Mouse (Mus musculus) hindlimb bud, embryonic 11.5 days (tissue): Measurements from ENCODE around the gene Krt26.

Experiments used
- DNase-seq: peaks from one replicate; pipeline ENCODE4 v3.0.0-alpha.2; 2012; ENCODE audit warnings: low read depth, low spot score; ENCODE audit errors: extremely low spot score

Gene Krt26

GRCm38 (mm10) chr11:99337866-99338265 is at the start of gene Krt26:
Gene Krt26, minus strand, starts transcription at chr11:99337966.
- no peak for DNase-seq

- DNase-seq = no peak
These were observed 48.3 kb upstream of the Krt26 start for GRCm38 (mm10) chr11:99385813-99386721.

GRCm38 (mm10) chr11:99379568-99379967 is 41.8 kb upstream of the Krt26 start:
- no peak for DNase-seq

GRCm38 (mm10) chr11:99374803-99375202 is 37.0 kb upstream of the Krt26 start, which contains the start of gene Krt28:
Gene Krt28, minus strand, starts transcription at chr11:99374903.
- no peak for DNase-seq

- DNase-seq = no peak
These were observed 32.2 kb upstream of the Krt26 start for GRCm38 (mm10) chr11:99369853-99370451.

- DNase-seq = no peak
These were observed 31.5 kb upstream of the Krt26 start for GRCm38 (mm10) chr11:99369229-99369628.

GRCm38 (mm10) chr11:99366791-99367190 is 29.0 kb upstream of the Krt26 start:
- no peak for DNase-seq

- DNase-seq = no peak
These were observed 26.6 kb upstream of the Krt26 start for GRCm38 (mm10) chr11:99364412-99364811.

GRCm38 (mm10) chr11:99361423-99361822 is 23.7 kb upstream of the Krt26 start:
- no peak for DNase-seq

GRCm38 (mm10) chr11:99351004-99351403 is 13.2 kb upstream of the Krt26 start, which contains the start of gene Krt27:
Gene Krt27, minus strand, starts transcription at chr11:99351104.
- no peak for DNase-seq

- no peak for DNase-seq
These were observed 1.6 kb upstream of the Krt26 start for GRCm38 (mm10) chr11:99339299-99339847.

- DNase-seq = no peak
These were observed 4.3 kb downstream of the Krt26 start for GRCm38 (mm10) chr11:99333426-99333825.

GRCm38 (mm10) chr11:99329655-99330054 is 8.1 kb downstream of the Krt26 start:
- DNase-seq = no peak

GRCm38 (mm10) chr11:99322851-99323250 is 14.9 kb downstream of the Krt26 start, which contains the start of gene Krt25:
Gene Krt25, minus strand, starts transcription at chr11:99322951.
- DNase-seq = no peak

GRCm38 (mm10) chr11:99321094-99321493 is 16.7 kb downstream of the Krt26 start:
- no peak for DNase-seq

GRCm38 (mm10) chr11:99319127-99319526 is 18.6 kb downstream of the Krt26 start:
- no peak for DNase-seq

GRCm38 (mm10) chr11:99316543-99316942 is 21.2 kb downstream of the Krt26 start:
- DNase-seq = no peak

GRCm38 (mm10) chr11:99314594-99314993 is 23.2 kb downstream of the Krt26 start:
- no peak for DNase-seq

- DNase-seq = peak; percentile 20
These were observed 26.9 kb downstream of the Krt26 start for GRCm38 (mm10) chr11:99310882-99311281.

- peak; percentile 86 for DNase-seq
These were observed 30.2 kb downstream of the Krt26 start for GRCm38 (mm10) chr11:99307579-99307978.

- DNase-seq = no peak
These were observed 42.7 kb downstream of the Krt26 start for GRCm38 (mm10) chr11:99295039-99295438.

- DNase-seq = no peak
These were observed 44.9 kb downstream of the Krt26 start for GRCm38 (mm10) chr11:99292846-99293245.
